Mouse (Mus musculus): ENCODE measurements around the gene 1190002N15Rik. TPM values are rescaled to one million over a fixed set of nuclear protein-coding genes. Genes with fewer than 3 reads are reported as not detected.

Gene 1190002N15Rik
- polyA plus RNA-seq (2015; fragmentation: Nextera tagmentation; extraction: Ambion mirVana): 13.6 and 14.1 TPM in 2 replicates

DNA sequence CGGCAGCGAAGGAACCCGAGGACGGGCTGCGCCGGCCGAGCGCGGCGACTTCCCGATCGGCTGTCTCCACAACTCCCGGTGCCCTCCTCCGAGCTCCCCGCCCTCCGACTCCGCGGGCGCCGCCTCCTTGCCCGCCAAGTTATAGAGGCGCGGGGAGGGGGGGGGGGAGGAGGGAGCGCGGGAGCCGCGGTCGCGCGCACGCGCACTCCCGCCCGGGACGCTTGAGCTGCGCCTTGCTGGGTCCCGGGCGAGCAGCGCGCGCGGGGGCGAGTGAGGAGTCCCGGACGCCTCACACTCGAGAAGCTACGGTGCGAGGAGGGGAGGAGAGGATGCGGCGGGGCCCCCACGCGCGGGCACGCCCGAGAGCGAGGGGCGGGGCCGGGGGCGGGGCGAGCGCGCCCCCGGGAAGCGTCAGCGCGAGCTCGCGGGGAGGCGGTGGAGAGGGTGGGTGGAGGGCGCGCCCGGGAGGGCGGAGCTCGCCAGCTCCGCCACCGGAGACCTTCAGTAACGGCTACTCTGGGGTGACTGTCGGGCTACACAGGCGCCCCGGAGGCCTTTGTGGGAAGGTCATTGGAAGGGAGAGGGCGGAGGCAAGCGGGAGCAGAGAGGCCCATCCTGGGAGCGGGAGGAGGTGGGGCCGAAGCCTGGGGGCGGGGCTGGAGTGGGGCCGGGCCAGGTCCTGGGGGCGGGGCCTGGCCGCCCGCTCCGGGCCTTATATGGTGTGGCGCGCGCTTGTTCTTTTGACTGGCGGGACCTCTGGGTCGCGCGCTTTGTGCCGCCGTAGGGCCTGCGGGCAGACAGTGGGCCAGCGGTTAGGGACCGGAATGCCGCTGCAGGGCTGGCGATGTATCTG lies at the start of gene 1190002N15Rik:
Gene 1190002N15Rik (minus strand): TSS at position 112 of the 853 bp plus-strand sequence.
- H3K4me3 ChIP-seq: peak within 1 kb of the TSS; percentile 68
- H3K4me1 ChIP-seq: peaks cover 32% of the 10 kb centered on the region
- no peaks in the 10 kb centered on the region for H3K36me3 ChIP-seq (replicated peaks)
- peak within 1 kb of the TSS; percentile 99 for H3K27ac ChIP-seq
- under 1% methylated on average over 52 of the region's 104 CpGs for WGBS
- peak within 1 kb of the TSS; percentile 77 for H3K4me2 ChIP-seq
- no peaks in the 10 kb centered on the region for H3K27me3 ChIP-seq (replicated peaks)
- H3K9me3 ChIP-seq: no peaks in the 10 kb centered on the region
- H3K9ac ChIP-seq: peak within 1 kb of the TSS; percentile 66
- peak; percentile 94 for ATAC-seq (replicated peaks)

DNA sequence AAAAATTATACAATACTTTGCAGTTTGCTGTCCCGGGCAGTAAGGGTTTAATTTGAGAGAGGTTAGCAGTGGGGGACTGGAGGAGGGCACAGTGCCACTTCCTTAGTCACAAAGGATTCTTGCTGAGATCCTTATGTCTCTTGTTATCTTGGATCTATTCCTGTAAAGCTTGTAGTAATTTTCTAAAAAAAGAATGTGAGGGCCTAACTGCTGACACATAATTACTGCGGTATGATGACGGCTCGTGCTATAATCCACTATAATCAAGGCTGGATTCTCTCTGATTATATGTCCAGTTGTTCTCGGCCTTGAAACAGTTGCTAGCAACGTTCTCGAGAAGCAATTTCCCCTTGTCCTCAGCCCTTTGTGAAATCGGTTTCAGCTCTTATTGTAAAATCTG lies 44.4 kb upstream of the 1190002N15Rik start:
- Histone ChIP-seq H3K9ac (no peak overlapping the region), H3K4me3 (no peak overlapping the region), H3K4me1 (no peaks in the 10 kb centered on the region), H3K27ac (no peak overlapping the region), H3K36me3 (replicated peaks) (no peaks in the 10 kb centered on the region), H3K9me3 (no peaks in the 10 kb centered on the region), H3K4me2 (no peak overlapping the region), H3K27me3 (replicated peaks) (no peaks in the 10 kb centered on the region)
- no peak for ATAC-seq (replicated peaks)
- 60% methylated on average over 8 of the region's 8 CpGs for WGBS

DNA sequence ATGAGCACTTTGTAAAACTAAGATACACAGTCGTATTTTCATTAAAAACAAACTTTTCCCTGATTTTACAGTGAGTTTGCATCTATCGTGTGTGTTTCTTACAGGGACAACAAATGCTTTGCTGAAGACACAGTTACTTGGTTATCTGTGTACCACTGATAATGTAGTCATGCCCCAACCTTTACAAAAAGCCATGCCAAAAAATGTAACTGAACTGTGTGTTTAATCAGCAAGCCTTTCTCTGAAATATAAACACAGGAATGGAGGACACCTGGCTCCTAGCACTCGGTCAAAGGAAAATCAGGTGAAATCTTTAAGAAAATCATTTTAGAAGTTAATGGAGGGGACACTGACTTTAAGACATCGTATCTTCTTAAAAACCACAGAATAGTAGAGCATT lies 43.8 kb upstream of the 1190002N15Rik start:
- 86% methylated on average over 4 of the region's 4 CpGs for WGBS
- no peaks in the 10 kb centered on the region for H3K4me1 ChIP-seq
- H3K4me2 ChIP-seq: no peak overlapping the region
- no peak overlapping the region for H3K4me3 ChIP-seq
- H3K27ac ChIP-seq: no peak overlapping the region
- no peak for ATAC-seq (replicated peaks)
- no peaks in the 10 kb centered on the region for H3K27me3 ChIP-seq (replicated peaks)
- no peaks in the 10 kb centered on the region for H3K9me3 ChIP-seq
- no peak overlapping the region for H3K9ac ChIP-seq
- no peaks in the 10 kb centered on the region for H3K36me3 ChIP-seq (replicated peaks)

DNA sequence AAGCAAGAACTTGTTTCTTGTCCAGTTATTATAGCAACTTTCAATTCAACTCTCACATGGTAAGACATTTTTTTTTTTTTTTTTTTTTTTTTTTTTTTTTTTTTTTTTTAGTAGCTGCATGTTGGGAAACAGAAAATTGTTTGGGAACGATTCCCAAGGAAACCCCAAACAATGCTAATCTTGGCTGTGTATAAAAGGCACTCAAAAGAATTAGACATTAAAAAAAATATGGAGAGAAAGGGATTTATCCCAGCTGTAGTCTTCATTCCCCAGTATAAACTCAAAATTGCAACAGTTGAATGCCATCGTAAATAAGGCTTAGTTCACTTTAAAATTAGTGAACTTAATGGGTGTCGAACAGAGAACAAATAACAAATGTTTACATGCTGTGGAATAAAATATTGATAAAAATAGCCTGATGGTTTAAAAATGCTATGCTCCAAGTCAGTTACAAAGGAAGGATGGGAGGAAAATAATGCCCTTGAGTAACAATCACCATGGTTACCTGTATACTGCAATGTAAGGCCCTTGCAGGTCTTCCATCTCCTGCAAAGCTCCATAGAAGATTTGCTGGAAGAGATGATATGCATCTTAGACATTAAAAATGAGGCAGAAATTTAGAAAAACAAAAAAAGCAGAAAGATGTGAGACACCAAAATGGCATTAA lies 42.3 kb upstream of the 1190002N15Rik start:
- Histone ChIP-seq H3K27ac (no peak overlapping the region), H3K4me1 (no peaks in the 10 kb centered on the region), H3K4me3 (no peak overlapping the region), H3K36me3 (replicated peaks) (no peaks in the 10 kb centered on the region), H3K4me2 (no peak overlapping the region), H3K9ac (no peak overlapping the region), H3K27me3 (replicated peaks) (no peaks in the 10 kb centered on the region), H3K9me3 (no peaks in the 10 kb centered on the region)
- 82% methylated on average over 3 of the region's 3 CpGs for WGBS
- no peak for ATAC-seq (replicated peaks)

DNA sequence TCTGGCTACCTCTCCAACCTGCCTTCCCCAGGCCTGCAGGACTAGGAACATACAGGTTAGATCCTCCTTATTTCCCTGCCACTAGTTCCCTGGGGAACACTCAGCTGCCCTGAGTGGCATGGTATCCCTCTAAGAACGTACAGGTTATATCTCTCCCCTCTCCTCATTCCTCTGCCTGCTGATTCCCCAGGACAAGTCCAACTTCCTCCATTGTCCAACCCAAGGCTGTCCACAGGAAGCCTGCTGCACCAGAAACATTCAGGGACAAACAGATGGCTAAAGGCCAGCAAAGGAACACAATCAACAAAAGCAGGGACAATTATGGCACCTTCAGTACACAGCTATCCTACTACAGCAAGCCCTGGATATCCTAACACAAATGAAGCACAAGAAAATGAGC lies 33.9 kb upstream of the 1190002N15Rik start:
- Histone ChIP-seq H3K27ac (no peak overlapping the region), H3K9ac (no peak overlapping the region), H3K4me2 (no peak overlapping the region), H3K4me3 (no peak overlapping the region), H3K4me1 (no peaks in the 10 kb centered on the region), H3K9me3 (no peaks in the 10 kb centered on the region), H3K27me3 (replicated peaks) (no peaks in the 10 kb centered on the region), H3K36me3 (replicated peaks) (no peaks in the 10 kb centered on the region)
- no peak for ATAC-seq (replicated peaks)
- WGBS: 72% methylated on average over 1 of the region's 1 CpGs

DNA sequence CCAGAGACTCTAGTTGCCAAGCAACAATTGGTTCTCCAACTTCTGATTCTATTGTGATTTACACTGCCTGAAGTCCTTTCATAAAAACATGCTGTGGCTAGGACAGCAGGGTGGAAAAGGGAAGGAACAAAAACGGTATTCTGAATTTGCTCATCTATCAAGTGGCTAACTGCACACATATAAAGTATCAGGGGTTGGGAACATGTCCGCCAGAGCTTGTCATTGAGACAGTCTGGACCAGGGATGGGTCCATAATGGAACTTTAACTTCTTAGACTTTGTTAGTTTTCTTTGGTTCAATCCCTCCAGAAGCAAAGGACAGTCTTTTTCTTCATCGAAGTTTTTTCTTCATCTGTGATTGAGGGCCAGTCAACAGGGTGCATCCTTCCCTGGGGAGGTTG lies 30.5 kb upstream of the 1190002N15Rik start:
- Histone ChIP-seq H3K4me3 (no peak overlapping the region), H3K27ac (no peak overlapping the region), H3K9ac (no peak overlapping the region), H3K4me2 (no peak overlapping the region), H3K4me1 (no peaks in the 10 kb centered on the region), H3K36me3 (replicated peaks) (no peaks in the 10 kb centered on the region), H3K9me3 (no peaks in the 10 kb centered on the region), H3K27me3 (replicated peaks) (no peaks in the 10 kb centered on the region)
- ATAC-seq (replicated peaks): no peak
- WGBS: 77% methylated on average over 3 of the region's 3 CpGs

DNA sequence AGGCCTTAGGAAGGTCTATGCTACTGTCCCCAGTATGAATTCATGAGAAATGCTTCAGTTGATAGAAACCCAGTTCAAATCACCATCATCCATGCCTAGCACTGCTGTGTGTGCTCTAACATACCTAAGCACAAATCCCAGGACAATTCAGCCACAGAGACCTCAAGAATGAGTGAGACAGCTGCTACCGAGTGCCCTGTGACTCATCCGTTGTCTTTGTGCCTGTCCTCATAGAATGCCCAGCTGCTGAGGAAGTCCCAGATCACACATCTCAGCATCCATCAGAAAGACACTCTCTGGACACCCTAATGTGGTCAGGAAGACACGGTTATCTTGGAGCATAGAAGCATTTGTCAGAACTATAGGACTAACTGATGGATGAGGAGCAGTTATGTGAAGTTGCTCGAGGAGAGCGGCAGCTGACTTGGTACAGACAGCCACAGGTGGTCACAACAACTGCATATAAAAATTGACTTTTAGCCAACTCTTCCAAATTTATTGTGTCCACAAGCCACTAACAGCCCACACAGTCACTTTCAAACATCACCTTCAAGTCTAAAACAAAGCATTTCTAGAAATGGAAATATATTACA lies 29.9 kb upstream of the 1190002N15Rik start:
- H3K9ac ChIP-seq: no peak overlapping the region
- no peaks in the 10 kb centered on the region for H3K27me3 ChIP-seq (replicated peaks)
- H3K27ac ChIP-seq: no peak overlapping the region
- no peak overlapping the region for H3K4me3 ChIP-seq
- H3K4me1 ChIP-seq: no peaks in the 10 kb centered on the region
- no peak for ATAC-seq (replicated peaks)
- H3K9me3 ChIP-seq: no peaks in the 10 kb centered on the region
- H3K36me3 ChIP-seq (replicated peaks): no peaks in the 10 kb centered on the region
- WGBS: 84% methylated on average over 5 of the region's 5 CpGs
- H3K4me2 ChIP-seq: no peak overlapping the region

DNA sequence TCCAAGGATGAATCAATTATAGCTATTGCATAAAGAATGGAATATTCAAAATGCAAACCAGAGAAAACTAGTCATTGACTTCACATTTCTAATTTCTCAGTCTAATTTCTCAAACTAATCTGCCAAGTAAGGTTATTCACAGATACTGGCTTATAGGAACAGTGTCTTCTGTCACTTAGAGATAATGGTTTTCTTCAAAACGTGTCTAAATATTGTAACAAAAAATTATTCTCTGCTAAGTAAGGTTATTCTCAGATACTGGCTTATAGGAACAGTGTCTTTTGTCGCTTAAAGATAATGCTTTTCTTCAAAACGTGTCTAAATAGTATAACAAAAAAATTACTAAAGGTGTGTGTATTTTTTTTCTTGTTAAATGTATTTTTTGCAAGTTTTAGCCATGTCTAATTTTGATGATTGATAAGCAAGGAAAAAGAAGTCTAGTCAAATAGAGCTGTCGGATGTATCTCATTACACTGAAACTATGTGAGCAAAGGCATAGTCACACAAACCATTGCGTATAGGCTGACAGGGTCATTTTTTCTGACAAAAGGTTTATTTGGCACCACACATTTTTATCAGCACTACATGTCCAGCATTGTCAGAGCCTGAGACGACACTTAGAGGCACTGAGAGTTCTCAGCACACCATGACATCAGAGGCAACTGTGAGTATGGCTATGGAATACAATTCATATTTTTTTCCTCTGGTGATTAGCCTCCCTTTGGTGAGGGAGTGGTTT lies 19.1 kb upstream of the 1190002N15Rik start:
- Histone ChIP-seq H3K36me3 (replicated peaks) (no peaks in the 10 kb centered on the region), H3K4me3 (no peak overlapping the region), H3K9me3 (no peaks in the 10 kb centered on the region), H3K9ac (no peak overlapping the region), H3K4me2 (no peak overlapping the region), H3K27me3 (replicated peaks) (no peaks in the 10 kb centered on the region), H3K27ac (no peak overlapping the region), H3K4me1 (no peaks in the 10 kb centered on the region)
- no peak for ATAC-seq (replicated peaks)
- 80% methylated on average over 6 of the region's 6 CpGs for WGBS

DNA sequence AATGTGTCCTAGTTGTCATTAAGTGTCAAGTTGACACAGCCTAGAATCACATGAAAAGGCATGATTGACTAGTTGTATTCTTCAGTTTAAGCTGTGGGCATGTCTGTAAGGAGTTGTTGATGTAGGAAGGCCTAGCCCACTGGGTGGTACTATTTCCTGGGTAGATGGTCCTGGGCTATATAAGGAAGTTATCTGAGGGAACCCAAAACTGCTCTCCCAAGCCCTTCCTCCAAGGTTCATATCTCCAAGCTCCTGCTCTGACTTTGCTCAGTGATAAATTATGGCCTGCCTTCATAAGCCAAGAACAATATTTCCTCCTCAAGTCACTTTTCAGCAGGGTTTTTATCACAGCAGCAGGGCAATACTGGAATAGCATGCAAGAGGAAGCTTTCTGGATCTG lies 18.4 kb upstream of the 1190002N15Rik start:
- H3K4me1 ChIP-seq: no peaks in the 10 kb centered on the region
- no peak overlapping the region for H3K4me3 ChIP-seq
- H3K27me3 ChIP-seq (replicated peaks): no peaks in the 10 kb centered on the region
- no peak overlapping the region for H3K27ac ChIP-seq
- H3K36me3 ChIP-seq (replicated peaks): no peaks in the 10 kb centered on the region
- no peak overlapping the region for H3K9ac ChIP-seq
- no peaks in the 10 kb centered on the region for H3K9me3 ChIP-seq
- H3K4me2 ChIP-seq: no peak overlapping the region
- no peak for ATAC-seq (replicated peaks)

DNA sequence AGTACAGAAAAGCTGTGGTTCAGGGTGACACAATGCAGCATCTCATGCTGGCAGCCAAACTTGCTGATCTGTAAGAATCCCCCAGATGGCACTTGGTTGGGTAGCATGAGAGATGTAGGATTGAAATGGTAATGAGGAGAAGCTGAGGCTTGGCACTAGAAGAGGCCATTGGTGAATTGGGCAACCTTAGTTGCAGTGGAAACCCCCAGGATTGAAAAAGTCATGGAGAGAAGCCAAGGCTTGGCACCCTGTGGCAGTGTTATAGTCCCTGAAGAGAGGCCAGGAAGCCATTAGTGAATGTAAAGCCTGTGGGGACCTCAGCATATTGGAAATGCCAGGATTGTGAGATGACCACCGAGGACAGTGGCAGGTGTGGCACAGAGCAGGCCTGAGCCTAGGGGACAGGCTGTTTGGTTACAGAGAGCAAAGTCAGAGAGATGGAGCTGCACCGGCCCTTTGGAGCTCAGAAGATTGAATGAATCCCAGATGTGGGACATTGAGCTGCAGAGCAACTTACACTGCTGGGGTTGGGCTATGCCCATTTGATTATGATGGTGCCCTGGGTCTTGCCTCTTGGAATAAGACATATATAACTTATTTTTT lies 12.7 kb upstream of the 1190002N15Rik start:
- H3K9ac ChIP-seq: no peak overlapping the region
- H3K4me3 ChIP-seq: no peak overlapping the region
- ATAC-seq (replicated peaks): no peak
- H3K4me2 ChIP-seq: no peak overlapping the region
- H3K4me1 ChIP-seq: no peaks in the 10 kb centered on the region
- H3K27me3 ChIP-seq (replicated peaks): no peaks in the 10 kb centered on the region
- no peaks in the 10 kb centered on the region for H3K36me3 ChIP-seq (replicated peaks)
- 78% methylated on average over 2 of the region's 2 CpGs for WGBS
- no peak overlapping the region for H3K27ac ChIP-seq
- no peaks in the 10 kb centered on the region for H3K9me3 ChIP-seq

DNA sequence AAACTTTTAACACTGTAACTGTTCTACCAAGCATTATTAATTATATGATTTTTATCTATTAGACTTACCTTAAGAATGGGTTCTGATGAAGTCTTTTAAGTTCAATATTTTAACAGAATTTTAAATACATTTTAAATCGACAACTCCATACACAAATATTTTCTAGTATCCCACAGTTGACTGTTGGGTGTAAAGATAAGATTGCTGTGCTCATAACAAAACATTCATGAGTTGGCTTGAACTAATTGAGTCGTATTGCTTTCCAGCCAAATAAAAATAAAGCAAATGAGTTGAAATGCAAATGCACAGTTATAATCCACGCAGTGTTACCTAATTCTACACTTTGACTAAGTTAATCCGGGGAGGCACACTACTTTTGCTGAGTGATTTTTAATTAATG lies 6.0 kb upstream of the 1190002N15Rik start:
- Histone ChIP-seq H3K9ac (no peak overlapping the region), H3K4me1 (peaks cover 8% of the 10 kb centered on the region), H3K9me3 (no peaks in the 10 kb centered on the region), H3K27ac (no peak overlapping the region), H3K36me3 (replicated peaks) (no peaks in the 10 kb centered on the region), H3K4me2 (no peak overlapping the region), H3K4me3 (no peak overlapping the region), H3K27me3 (replicated peaks) (no peaks in the 10 kb centered on the region)
- no peak for ATAC-seq (replicated peaks)
- WGBS: 91% methylated on average over 4 of the region's 4 CpGs
